Mouse (Mus musculus) CD4-positive, CD25-positive, alpha-beta regulatory T cell, adult 4 months (primary cell): Measurements from ENCODE around the gene Tmod2. TPM values are rescaled to one million over a fixed set of nuclear protein-coding genes. Genes with fewer than 3 reads are reported as not detected.
"Not testable (repeated sequence)": the region's sequence is repeated elsewhere in the genome, so short reads cannot be mapped to it uniquely, and the experiment has no call there.

Experiments
- ATAC-seq: one replicate; pipeline ENCODE4 v1.8.0; 2017
- polyA plus RNA-seq, 2 experiments: library from polyadenylated mRNA; unstranded; fragments of 100-300 nt; shearing (Covaris generic); gene quantifications; one replicate each; pipeline ENCODE4 v1.2.1; 2017

Gene Tmod2
- polyA plus RNA-seq, 2 experiments from 2014 or later = 0.29 TPM; not detected in 1

- no peak for ATAC-seq
Observed at GRCm38 (mm10) chr9:75549010-75549409, 62.1 kb downstream of the Tmod2 start.

- peak; percentile 41 for ATAC-seq
Observed at GRCm38 (mm10) chr9:75546885-75547553, 64.1 kb downstream of the Tmod2 start.

GRCm38 (mm10) chr9:75545514-75545913, 65.6 kb downstream of the Tmod2 start:
- no peak for ATAC-seq

GRCm38 (mm10) chr9:75541497-75541896, 69.6 kb downstream of the Tmod2 start:
- ATAC-seq = peak; percentile 91

GRCm38 (mm10) chr9:75536422-75536821, 74.7 kb downstream of the Tmod2 start:
- no peak for ATAC-seq

GRCm38 (mm10) chr9:75534431-75534962, 76.6 kb downstream of the Tmod2 start:
- no peak for ATAC-seq

- not testable (repeated sequence) for ATAC-seq
Observed at GRCm38 (mm10) chr9:75532989-75533388, 78.1 kb downstream of the Tmod2 start.

- no peak for ATAC-seq
Observed at GRCm38 (mm10) chr9:75532461-75532860, 78.7 kb downstream of the Tmod2 start.

GRCm38 (mm10) chr9:75529358-75529757, 81.8 kb downstream of the Tmod2 start:
- ATAC-seq = no peak

GRCm38 (mm10) chr9:75528096-75528495, 83.0 kb downstream of the Tmod2 start:
- ATAC-seq = no peak

- ATAC-seq = no peak
Observed at GRCm38 (mm10) chr9:75527368-75528059, 83.6 kb downstream of the Tmod2 start.

GRCm38 (mm10) chr9:75523646-75524045, 87.5 kb downstream of the Tmod2 start:
- ATAC-seq = no peak

- no peak for ATAC-seq
Observed at GRCm38 (mm10) chr9:75522217-75522616, 88.9 kb downstream of the Tmod2 start.

GRCm38 (mm10) chr9:75521788-75522187, 89.3 kb downstream of the Tmod2 start:
- peak; percentile 78 for ATAC-seq

GRCm38 (mm10) chr9:75520940-75521339, 90.2 kb downstream of the Tmod2 start:
- ATAC-seq = no peak

- no peak for ATAC-seq
Observed at GRCm38 (mm10) chr9:75517751-75518150, 93.4 kb downstream of the Tmod2 start.

Other genes starting within 250 kb of the Tmod2 start
- 10 to 100 TPM; 31.1 to 45.6 TPM for gene Mapk6, start 201.3 kb downstream of the Tmod2 start, polyA plus RNA-seq
- 10 to 100 TPM; 31.7 to 40.8 TPM for gene Leo1, start 169.8 kb downstream of the Tmod2 start, polyA plus RNA-seq
- gene Tmod3, start 51.7 kb downstream of the Tmod2 start, polyA plus RNA-seq = 100 to 1,000 TPM; 147 to 187 TPM
- gene Lysmd2, start 14.4 kb upstream of the Tmod2 start, polyA plus RNA-seq = 1 to 10 TPM; 3.9 to 5.6 TPM
- not detected for gene Scg3, start 72.7 kb upstream of the Tmod2 start, polyA plus RNA-seq
- gene Bmp5, start 164.0 kb upstream of the Tmod2 start, polyA plus RNA-seq = not detected